Mouse (Mus musculus) heart, embryonic 14.5 days (tissue): ENCODE measurements around the gene Ddn. TPM values are rescaled to one million over a fixed set of nuclear protein-coding genes. Genes with fewer than 3 reads are reported as not detected.

ENCODE experiments used
- ATAC-seq: fragments of 200-750 bp; cut with Nextera tagmentation; 2 replicates; pipeline ENCODE4 v1.8.0; 2017; ENCODE audit warnings: low read depth, moderate TSS enrichment; ENCODE audit not compliant: insufficient number of reproducible peaks, insufficient read depth, low FRiP score
- H3K27ac ChIP-seq, 2 experiments: fragments of 200-500 bp in 1 of 2; fragments of 300-500 bp in 1 of 2; sonication (generic) in 1 of 2; replicated peaks in 1 of 2; 2 replicates each; pipeline ENCODE4 v1.5.1; 2012 to 2014; ENCODE audit warnings: low read depth in 2 of 2, low read length in 2 of 2, control low read depth in 1 of 2, mild to moderate bottlenecking in 1 of 2, mixed read lengths in 1 of 2; ENCODE audit not compliant: control insufficient read depth in 1 of 2, insufficient read depth in 1 of 2
- H3K27me3 ChIP-seq: fragments of 300-500 bp; sonication (generic); 2 replicates; pipeline ENCODE4 v1.6.1; 2014; ENCODE audit warnings: mild to moderate bottlenecking, low read length, control low read depth; ENCODE audit not compliant: control insufficient read depth, insufficient read depth
- H3K36me3 ChIP-seq: fragments of 300-500 bp; sonication (generic); 2 replicates; pipeline ENCODE4 v1.6.1; 2014; ENCODE audit warnings: mild to moderate bottlenecking, control low read depth, low read length, mixed read lengths; ENCODE audit not compliant: control insufficient read depth, insufficient read depth
- H3K4me1 ChIP-seq, 2 experiments: fragments of 200-500 bp in 1 of 2; fragments of 300-500 bp in 1 of 2; sonication (generic) in 1 of 2; 2 replicates each; pipeline ENCODE4 v1.6.1; 2012 to 2014; ENCODE audit warnings: low read length in 2 of 2, control low read depth in 1 of 2, mixed read lengths in 1 of 2; ENCODE audit not compliant: control insufficient read depth in 2 of 2, insufficient read depth in 2 of 2
- H3K4me2 ChIP-seq: fragments of 300-500 bp; sonication (generic); 2 replicates; pipeline ENCODE4 v1.6.1; 2014; ENCODE audit warnings: mild to moderate bottlenecking, low read length
- H3K4me3 ChIP-seq, 2 experiments: fragments of 200-500 bp in 1 of 2; fragments of 300-500 bp in 1 of 2; sonication (generic) in 1 of 2; 2 replicates each; pipeline ENCODE4 v1.5.1; 2012 to 2014; ENCODE audit warnings: low read length in 2 of 2, mild to moderate bottlenecking in 2 of 2, control low read depth in 1 of 2, low read depth in 1 of 2, moderate library complexity in 1 of 2; ENCODE audit not compliant: control insufficient read depth in 1 of 2, insufficient read depth in 1 of 2
- H3K9ac ChIP-seq: fragments of 300-500 bp; sonication (generic); 2 replicates; pipeline ENCODE4 v1.6.1; 2014; ENCODE audit warnings: mild to moderate bottlenecking, low read length
- H3K9me3 ChIP-seq: fragments of 300-500 bp; sonication (generic); 2 replicates; pipeline ENCODE4 v1.6.1; 2016; ENCODE audit warnings: low read length, control low read depth; ENCODE audit not compliant: control insufficient read depth
- WGBS: fragments of 180-500 bp; shearing (Covaris S2); extraction: QIAGEN DNeasy Blood & Tissue Kit; methylation state at CpG from one replicate; pipeline ENCODE4 v1.1.7; 2014; 5-methylcytosine and 5-hydroxymethylcytosine counted together
- polyA plus RNA-seq: library from polyadenylated mRNA; unstranded; fragments of >200 nt; fragmentation: Nextera tagmentation; extraction: Ambion mirVana; gene quantifications from 2 replicates; pipeline ENCODE4 v1.2.1, GENCODE M21; 2014

The Ddn gene
- polyA plus RNA-seq, 1 experiment from 2014 or later = 0.22 TPM

- H3K4me1 ChIP-seq = no peaks in the 10 kb centered on the region
- no peak overlapping the region for H3K4me2 ChIP-seq
- H3K27ac ChIP-seq = no peak overlapping the region
- peaks cover 100% of the 10 kb centered on the region for H3K36me3 ChIP-seq
- H3K4me3 ChIP-seq = no peak overlapping the region
- no peaks in the 10 kb centered on the region for H3K9me3 ChIP-seq
- H3K9ac ChIP-seq = no peak overlapping the region
- no peak for ATAC-seq
- H3K27me3 ChIP-seq = no peaks in the 10 kb centered on the region
- WGBS = 86% methylated on average over 16 of the region's 16 CpGs
Measured at GRCm38 (mm10) chr15:98849956-98850600, 40.8 kb upstream of the Ddn start.

- peaks cover 100% of the 10 kb centered on the region for H3K36me3 ChIP-seq
- no peak overlapping the region for H3K4me2 ChIP-seq
- no peaks in the 10 kb centered on the region for H3K9me3 ChIP-seq
- no peak overlapping the region for H3K27ac ChIP-seq
- no peaks in the 10 kb centered on the region for H3K27me3 ChIP-seq
- no peaks in the 10 kb centered on the region for H3K4me1 ChIP-seq
- WGBS = 95% methylated on average over 11 of the region's 11 CpGs
- H3K4me3 ChIP-seq = no peak overlapping the region
- ATAC-seq = no peak
- no peak overlapping the region for H3K9ac ChIP-seq
Measured at GRCm38 (mm10) chr15:98849165-98849564, 39.9 kb upstream of the Ddn start.

- Histone ChIP-seq H3K9ac (no peak overlapping the region), H3K4me1 (no peaks in the 10 kb centered on the region), H3K9me3 (no peaks in the 10 kb centered on the region), H3K4me3 (no peak overlapping the region), H3K4me2 (no peak overlapping the region), H3K27ac (no peak overlapping the region), H3K36me3 (peaks cover 100% of the 10 kb centered on the region), H3K27me3 (no peaks in the 10 kb centered on the region)
- 86% methylated on average over 8 of the region's 8 CpGs for WGBS
- no peak for ATAC-seq
Measured at GRCm38 (mm10) chr15:98846140-98846539, 36.9 kb upstream of the Ddn start.

- H3K4me2 ChIP-seq = no peak overlapping the region
- no peak overlapping the region for H3K9ac ChIP-seq
- ATAC-seq = no peak
- H3K4me1 ChIP-seq = no peaks in the 10 kb centered on the region
- H3K27me3 ChIP-seq = no peaks in the 10 kb centered on the region
- 97% methylated on average over 2 of the region's 2 CpGs for WGBS
- no peaks in the 10 kb centered on the region for H3K9me3 ChIP-seq
- H3K4me3 ChIP-seq = no peak overlapping the region
- H3K36me3 ChIP-seq = peaks cover 100% of the 10 kb centered on the region
- no peak overlapping the region for H3K27ac ChIP-seq
Measured at GRCm38 (mm10) chr15:98845149-98845548, 35.9 kb upstream of the Ddn start.

- no peaks in the 10 kb centered on the region for H3K4me1 ChIP-seq
- H3K9ac ChIP-seq = no peak overlapping the region
- H3K36me3 ChIP-seq = peaks cover 100% of the 10 kb centered on the region
- no peaks in the 10 kb centered on the region for H3K27me3 ChIP-seq
- no peak overlapping the region for H3K4me3 ChIP-seq
- 85% methylated on average over 11 of the region's 11 CpGs for WGBS
- H3K27ac ChIP-seq = no peak overlapping the region
- ATAC-seq = no peak
- no peak overlapping the region for H3K4me2 ChIP-seq
- H3K9me3 ChIP-seq = no peaks in the 10 kb centered on the region
Measured at GRCm38 (mm10) chr15:98843595-98844223, 34.4 kb upstream of the Ddn start.

- H3K4me3 ChIP-seq = no peak overlapping the region
- no peak for ATAC-seq
Measured at GRCm38 (mm10) chr15:98839671-98840585, 30.6 kb upstream of the Ddn start.

GRCm38 (mm10) chr15:98839161-98839560 is 29.9 kb upstream of the Ddn start:
- Histone ChIP-seq H3K4me1 (peaks cover 4 to 6% of the 10 kb centered on the region in 2 experiments; a peak in 2 of 4 replicates), H3K9ac (no peak overlapping the region), H3K4me3 (no peak overlapping the region), H3K4me2 (no peak overlapping the region), H3K27ac (no peak overlapping the region), H3K36me3 (peaks cover 100% of the 10 kb centered on the region), H3K27me3 (no peaks in the 10 kb centered on the region), H3K9me3 (no peaks in the 10 kb centered on the region)
- no peak for ATAC-seq
- 90% methylated on average over 14 of the region's 14 CpGs for WGBS

More at GRCm38 (mm10) chr15:98839671-98840585, 30.6 kb upstream of the Ddn start:
- no peaks in the 10 kb centered on the region for H3K27me3 ChIP-seq
- H3K9ac ChIP-seq = no peak overlapping the region
- 94% methylated on average over 30 of the region's 30 CpGs for WGBS
- peaks cover 4 to 6% of the 10 kb centered on the region in 2 experiments; a peak in 2 of 4 replicates for H3K4me1 ChIP-seq
- H3K27ac ChIP-seq = no peak overlapping the region
- peaks cover 100% of the 10 kb centered on the region for H3K36me3 ChIP-seq
- no peak overlapping the region for H3K4me2 ChIP-seq
- no peaks in the 10 kb centered on the region for H3K9me3 ChIP-seq
